In genomic region chr1:169155484-169156459, GRCm38 (mm10) we compare ENCODE assay signal across 12 mouse cellular contexts.
DNase-seq lines count a peak whose midpoint lies in the region; ATAC-seq lines count a peak whose summit lies in the region.
"Had no signal": no experiment of that assay in that cellular context is flagged by ENCODE, and none has a peak within 500 bp of the region (broad histone marks: within the 10 kb centered on the region; RNA-seq: fewer than 3 reads in every experiment).

No protein-coding gene starts in this region.

- H3K27ac ChIP-seq in intestine, embryonic 16.5 days (ENCODE audit: low read length) = no peak overlapping the region
- H3K27ac ChIP-seq: limb, embryonic 15.5 days had no signal

- H3K4me2 ChIP-seq in intestine, embryonic 16.5 days (ENCODE audit: low read depth, low read length) = no peak overlapping the region
- H3K4me2 ChIP-seq: limb, embryonic 15.5 days had no signal

- H3K36me3 ChIP-seq in intestine, embryonic 16.5 days (ENCODE audit: control insufficient read depth, insufficient read depth, low read length) = no peaks in the 10 kb centered on the region
- H3K36me3 ChIP-seq: limb, embryonic 15.5 days had no signal

- H3K27me3 ChIP-seq in intestine, embryonic 16.5 days (replicated peaks; ENCODE audit: control insufficient read depth, insufficient read depth, low read length) = no peaks in the 10 kb centered on the region
- H3K27me3 ChIP-seq: limb, embryonic 15.5 days had no signal

- no peaks in the 10 kb centered on the region for H3K4me1 ChIP-seq in intestine, embryonic 16.5 days (ENCODE audit: control insufficient read depth, insufficient read depth, low read length)

- WGBS in intestine, embryonic 16.5 days = 69% methylated on average over 14 of the region's 14 CpGs

- ATAC-seq in frontal cortex, adult (ENCODE audit: low TSS enrichment) = peak; percentile 99
- ATAC-seq in cerebellum, adult (ENCODE audit: insufficient number of reproducible peaks, low FRiP score, low TSS enrichment) = no peak
- ATAC-seq in intestine, embryonic 16.5 days = no peak
- ATAC-seq: midbrain, embryonic 16.5 days had no signal

- H3K4me3 ChIP-seq in intestine, embryonic 16.5 days (ENCODE audit: low read length) = no peak overlapping the region
- H3K4me3 ChIP-seq: limb, embryonic 15.5 days had no signal

- peak; percentile 70 for DNase-seq in heart, adult 11 months
- no peak for DNase-seq in heart, adult 8-10 months (ENCODE audit: low spot score)
- peak; percentile 23 to 49 for DNase-seq in layer of hippocampus, postnatal 36 days
- peak; percentile 78 to 89 for DNase-seq in right cerebral cortex, postnatal 10 days (ENCODE audit: low spot score in 2 of 2)
- DNase-seq in thymus, postnatal 0 days (ENCODE audit: low spot score) = no peak
- DNase-seq: adrenal gland, adult 8-10 months; lung, postnatal 14 days had no signal

- H3K9me3 ChIP-seq in intestine, embryonic 16.5 days (ENCODE audit: control insufficient read depth, low read length) = no peaks in the 10 kb centered on the region
- H3K9me3 ChIP-seq: limb, embryonic 15.5 days had no signal

- H3K9ac ChIP-seq in intestine, embryonic 16.5 days (ENCODE audit: low read depth, low read length) = no peak overlapping the region
- H3K9ac ChIP-seq: limb, embryonic 15.5 days had no signal

Comparison
In these comparisons a context has a peak if more than half of its experiments do, and no peak if none do; other contexts are left out.
1. DNase-seq: peak in heart, adult 11 months (single experiment), layer of hippocampus, postnatal 36 days (2 of 2) and right cerebral cortex, postnatal 10 days (2 of 2); none in heart, adult 8-10 months (single experiment) and thymus, postnatal 0 days (single experiment).